Mouse (Mus musculus): ENCODE data around the gene Prl8a1. TPM values are rescaled to one million over a fixed set of nuclear protein-coding genes. Genes with fewer than 3 reads are reported as not detected.

Gene Prl8a1
- not detected in 2 replicates for polyA plus RNA-seq (2015; fragmentation: Nextera tagmentation; extraction: Ambion mirVana)

DNA sequence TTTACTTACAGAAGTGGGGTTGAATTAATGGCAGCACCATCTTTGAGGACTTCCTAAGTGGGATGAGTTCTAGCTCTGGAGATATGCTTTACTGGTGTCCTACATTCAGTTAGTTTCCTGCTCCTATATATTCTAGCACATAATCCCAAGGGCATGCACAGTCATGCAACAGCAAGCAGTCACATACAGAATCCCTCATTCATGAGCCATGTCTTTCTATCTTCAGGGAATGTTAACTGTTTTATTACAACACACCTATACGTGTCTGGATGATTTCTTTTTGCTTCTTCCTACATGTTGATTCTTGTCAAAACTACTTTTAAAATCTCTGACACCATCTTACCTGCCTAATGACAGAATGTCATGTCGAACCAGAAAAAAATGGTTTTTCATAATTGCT lies at the start of gene Prl8a1:
Gene Prl8a1, minus strand, starts transcription at position 101 of the 400 bp plus-strand sequence.
- no peak within 1 kb of the TSS for H3K9ac ChIP-seq
- no peak for ATAC-seq (ENCODE audit: insufficient read depth)
- H3K27ac ChIP-seq (replicated peaks): no peak within 1 kb of the TSS
- H3K9me3 ChIP-seq (replicated peaks): no peaks in the 10 kb centered on the region
- no peaks in the 10 kb centered on the region for H3K36me3 ChIP-seq (replicated peaks)
- no peaks in the 10 kb centered on the region for H3K4me1 ChIP-seq (replicated peaks)
- H3K27me3 ChIP-seq: no peaks in the 10 kb centered on the region
- H3K4me3 ChIP-seq (replicated peaks): no peak within 1 kb of the TSS
- no peak within 1 kb of the TSS for H3K4me2 ChIP-seq
- WGBS (ENCODE audit: insufficient replicate concordance): 39% methylated on average over 2 of the region's 2 CpGs

- Histone ChIP-seq H3K36me3 (replicated peaks) (no peaks in the 10 kb centered on the region), H3K9ac (no peak within 1 kb of the TSS), H3K4me3 (replicated peaks) (no peak within 1 kb of the TSS), H3K9me3 (replicated peaks) (no peaks in the 10 kb centered on the region), H3K4me1 (replicated peaks) (no peaks in the 10 kb centered on the region), H3K4me2 (no peak within 1 kb of the TSS), H3K27ac (replicated peaks) (no peak within 1 kb of the TSS), H3K27me3 (no peaks in the 10 kb centered on the region)
- ATAC-seq (ENCODE audit: insufficient read depth): no peak
- WGBS (ENCODE audit: insufficient replicate concordance): 50% methylated on average over 4 of the region's 4 CpGs
Measured at GRCm38 (mm10) chr13:27610482-27610881, 28.5 kb upstream of the Prl8a1 start, which contains the start of gene Prl7b1. Gene Prl7b1 (minus strand): TSS chr13:27610582.

DNA sequence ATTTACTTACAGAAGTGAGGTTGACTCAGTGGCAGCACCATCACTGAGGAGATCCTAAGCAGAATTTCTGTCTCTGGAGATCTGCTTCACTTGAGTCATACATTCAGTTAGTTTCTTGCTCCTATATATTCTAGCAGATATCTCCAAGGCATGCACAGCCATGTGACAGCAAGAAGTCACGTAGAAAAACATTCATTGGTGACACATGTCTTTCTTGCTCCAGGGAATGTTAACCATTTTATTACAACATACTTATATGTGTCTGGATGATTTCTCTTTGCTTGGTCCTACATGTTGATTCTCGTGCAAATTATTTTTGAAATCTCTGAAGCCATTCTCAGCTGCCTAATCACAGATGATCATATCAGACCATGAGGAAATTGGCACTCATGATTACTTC lies 17.5 kb downstream of the Prl8a1 start, which contains the start of gene Prl8a9:
Gene Prl8a9, minus strand, starts transcription at position 101 of the 400 bp plus-strand sequence.
- H3K9me3 ChIP-seq (replicated peaks): no peaks in the 10 kb centered on the region
- 60% methylated on average over 2 of the region's 2 CpGs for WGBS (ENCODE audit: insufficient replicate concordance)
- no peaks in the 10 kb centered on the region for H3K4me1 ChIP-seq (replicated peaks)
- no peaks in the 10 kb centered on the region for H3K36me3 ChIP-seq (replicated peaks)
- H3K4me3 ChIP-seq (replicated peaks): no peak within 1 kb of the TSS
- no peak within 1 kb of the TSS for H3K4me2 ChIP-seq
- no peak for ATAC-seq (ENCODE audit: insufficient read depth)
- H3K27ac ChIP-seq (replicated peaks): no peak within 1 kb of the TSS
- H3K27me3 ChIP-seq: no peaks in the 10 kb centered on the region
- H3K9ac ChIP-seq: no peak within 1 kb of the TSS

DNA sequence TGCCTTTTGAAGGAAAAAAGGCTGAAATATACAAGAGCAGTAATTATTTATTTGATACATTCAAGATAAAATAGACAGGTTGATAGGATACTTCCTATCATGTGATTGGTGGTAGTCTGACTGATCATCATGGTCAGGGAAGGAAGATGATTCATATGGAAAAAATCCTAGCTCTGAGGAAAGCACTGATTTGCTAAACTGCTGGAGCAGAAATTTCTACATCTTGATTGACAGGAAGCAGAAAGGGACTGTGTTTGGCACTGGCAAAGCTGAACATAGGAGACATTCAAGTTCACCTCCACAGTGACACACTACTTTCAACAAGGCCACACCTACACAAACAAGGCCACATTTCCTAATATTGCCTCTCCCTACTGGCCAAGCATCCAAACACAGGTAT lies 28.6 kb downstream of the Prl8a1 start:
- Histone ChIP-seq H3K9ac (no peak overlapping the region), H3K27me3 (no peaks in the 10 kb centered on the region), H3K4me2 (no peak overlapping the region), H3K4me3 (replicated peaks) (no peak overlapping the region), H3K9me3 (replicated peaks) (no peaks in the 10 kb centered on the region), H3K4me1 (replicated peaks) (no peaks in the 10 kb centered on the region), H3K36me3 (replicated peaks) (no peaks in the 10 kb centered on the region), H3K27ac (replicated peaks) (no peak overlapping the region)
- no peak for ATAC-seq (ENCODE audit: insufficient read depth)

Other genes starting within 250 kb of the Prl8a1 start
- gene Prl8a2, start 236.5 kb downstream of the Prl8a1 start, polyA plus RNA-seq (2015; fragmentation: Nextera tagmentation; extraction: Ambion mirVana): not detected in 2 replicates
- gene Prl2b1, start 191.3 kb downstream of the Prl8a1 start, polyA plus RNA-seq (2015; fragmentation: Nextera tagmentation; extraction: Ambion mirVana): not detected in 2 replicates
- not detected in 2 replicates for gene Prl8a6, start 143.5 kb downstream of the Prl8a1 start, polyA plus RNA-seq (2015; fragmentation: Nextera tagmentation; extraction: Ambion mirVana)
- not detected in 2 replicates for gene Prl8a8, start 69.0 kb downstream of the Prl8a1 start, polyA plus RNA-seq (2015; fragmentation: Nextera tagmentation; extraction: Ambion mirVana)
- not detected in 2 replicates for gene Prl8a9, start 17.6 kb downstream of the Prl8a1 start, polyA plus RNA-seq (2015; fragmentation: Nextera tagmentation; extraction: Ambion mirVana)
- gene Prl7b1, start 28.4 kb upstream of the Prl8a1 start, polyA plus RNA-seq (2015; fragmentation: Nextera tagmentation; extraction: Ambion mirVana): not detected in 2 replicates
- not detected in 2 replicates for gene Prl7a1, start 60.3 kb upstream of the Prl8a1 start, polyA plus RNA-seq (2015; fragmentation: Nextera tagmentation; extraction: Ambion mirVana)
- gene Prl7a2, start 85.9 kb upstream of the Prl8a1 start, polyA plus RNA-seq (2015; fragmentation: Nextera tagmentation; extraction: Ambion mirVana): not detected in 2 replicates
- gene Prl7d1, start 134.6 kb upstream of the Prl8a1 start, polyA plus RNA-seq (2015; fragmentation: Nextera tagmentation; extraction: Ambion mirVana): not detected in 2 replicates
- not detected in 2 replicates for gene Prl7c1, start 198.6 kb upstream of the Prl8a1 start, polyA plus RNA-seq (2015; fragmentation: Nextera tagmentation; extraction: Ambion mirVana)
- gene Prl2a1, start 219.5 kb upstream of the Prl8a1 start, polyA plus RNA-seq (2015; fragmentation: Nextera tagmentation; extraction: Ambion mirVana): not detected in 2 replicates

Data from liver, embryonic 15.5 days (tissue).